Mouse (Mus musculus): ENCODE results near the gene Coro1c.
A peak's percentile ranks its signal among the peaks of the same experiment; 100 is the strongest.

Coro1c gene

GRCm38 (mm10) chr5:113884750-113885149 lies 23.8 kb downstream of the Coro1c start:
- DNase-seq (ENCODE audit: low spot score in 2 of 2): no peak

GRCm38 (mm10) chr5:113883384-113883771 lies 25.2 kb downstream of the Coro1c start:
- no peak for DNase-seq (ENCODE audit: low spot score in 2 of 2)

GRCm38 (mm10) chr5:113882566-113883383 lies 25.8 kb downstream of the Coro1c start:
- DNase-seq (ENCODE audit: low spot score in 2 of 2): no peak

- no peak for DNase-seq (ENCODE audit: low spot score in 2 of 2)
Observed at GRCm38 (mm10) chr5:113881136-113881535, 27.4 kb downstream of the Coro1c start.

- DNase-seq (ENCODE audit: low spot score in 2 of 2): no peak
Observed at GRCm38 (mm10) chr5:113878943-113879617, 29.5 kb downstream of the Coro1c start.

DNA sequence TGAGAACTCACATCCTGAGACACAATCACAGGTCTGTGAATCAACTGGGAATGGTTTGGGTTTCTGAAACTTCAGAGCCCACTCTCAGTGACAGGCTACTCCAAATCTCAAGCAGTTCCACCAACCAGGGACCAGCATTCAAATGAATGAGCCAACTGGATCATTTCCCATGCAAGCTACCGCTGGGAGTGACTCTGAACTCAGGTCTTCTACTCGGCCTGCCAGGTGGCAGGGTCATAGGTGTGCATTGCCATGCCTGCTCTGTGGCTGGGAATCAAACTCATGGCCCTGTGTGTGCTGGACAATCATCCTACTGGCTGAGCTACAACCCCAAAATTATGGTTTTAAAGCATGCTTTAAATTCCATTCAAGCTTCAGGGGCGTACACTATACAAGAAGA lies 31.0 kb downstream of the Coro1c start:
- no peak for DNase-seq (ENCODE audit: low spot score in 2 of 2)

DNA sequence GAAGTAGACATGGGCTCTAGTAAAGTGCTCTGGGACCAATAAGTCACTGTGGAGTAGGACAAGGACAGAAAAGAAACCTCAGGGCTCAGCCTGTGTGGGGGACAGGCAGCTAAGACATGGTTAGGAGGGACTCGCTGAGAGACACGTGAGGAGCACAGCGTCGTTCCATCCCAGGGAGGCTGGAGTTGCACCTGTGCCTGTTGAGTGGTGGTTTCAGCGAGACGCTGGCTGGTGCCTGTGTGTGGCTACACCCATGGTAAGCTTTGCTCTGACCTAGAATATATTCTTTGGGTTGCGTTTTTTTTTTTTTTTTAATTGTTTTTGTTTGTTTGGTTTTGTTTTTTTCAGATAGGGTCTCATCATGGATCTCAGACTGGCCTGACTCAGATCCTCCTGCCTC lies 32.4 kb downstream of the Coro1c start:
- no peak for DNase-seq (ENCODE audit: low spot score in 2 of 2)

- DNase-seq (ENCODE audit: low spot score in 2 of 2): no peak
Observed at GRCm38 (mm10) chr5:113875625-113876024, 32.9 kb downstream of the Coro1c start.

DNA sequence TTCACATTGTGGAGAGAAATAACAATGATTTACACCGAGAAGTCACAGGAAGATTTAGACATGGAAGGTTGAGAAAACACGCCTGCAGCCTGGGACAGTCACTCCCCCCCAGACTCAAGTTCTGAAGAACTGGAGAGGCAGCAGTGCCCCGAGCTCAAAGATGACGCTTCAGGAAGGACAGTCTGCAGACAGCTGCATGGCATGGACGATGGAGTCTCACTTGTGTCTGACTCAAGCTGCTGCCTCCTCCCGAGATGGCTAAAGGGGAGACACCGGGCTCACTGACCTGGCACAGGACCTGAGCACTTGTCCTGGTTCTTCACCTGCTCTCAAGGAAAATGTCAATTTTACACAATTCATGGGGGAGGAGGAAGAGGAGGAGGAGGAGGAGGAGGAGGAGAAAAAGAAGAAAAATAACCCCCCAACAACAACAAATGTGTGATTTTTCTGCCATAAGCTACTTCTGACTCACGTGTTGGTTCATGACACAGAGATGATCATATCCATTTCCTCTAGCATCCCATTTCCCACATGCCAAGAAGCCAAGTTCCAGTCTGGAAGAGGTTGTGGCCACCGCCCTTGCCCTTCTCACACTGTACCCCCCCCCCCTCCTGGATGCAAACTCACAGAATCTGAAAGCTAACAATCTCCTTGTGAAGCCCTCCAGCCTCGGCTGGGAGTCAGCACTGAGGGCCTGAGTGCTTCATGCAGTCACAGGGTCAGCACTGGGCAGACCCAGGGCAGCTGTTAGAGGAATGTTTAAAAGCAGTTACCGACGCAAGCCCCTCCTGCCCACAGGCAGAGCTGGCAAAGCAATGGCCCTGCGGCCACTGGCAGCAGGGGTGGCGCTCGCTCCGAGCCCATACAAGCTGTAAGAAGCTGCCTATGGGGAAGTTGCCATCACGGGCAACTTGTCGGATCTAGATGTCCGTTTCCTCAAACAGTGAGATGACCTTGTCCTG lies 34.2 kb downstream of the Coro1c start:
- DNase-seq (ENCODE audit: low spot score in 2 of 2): no peak

DNA sequence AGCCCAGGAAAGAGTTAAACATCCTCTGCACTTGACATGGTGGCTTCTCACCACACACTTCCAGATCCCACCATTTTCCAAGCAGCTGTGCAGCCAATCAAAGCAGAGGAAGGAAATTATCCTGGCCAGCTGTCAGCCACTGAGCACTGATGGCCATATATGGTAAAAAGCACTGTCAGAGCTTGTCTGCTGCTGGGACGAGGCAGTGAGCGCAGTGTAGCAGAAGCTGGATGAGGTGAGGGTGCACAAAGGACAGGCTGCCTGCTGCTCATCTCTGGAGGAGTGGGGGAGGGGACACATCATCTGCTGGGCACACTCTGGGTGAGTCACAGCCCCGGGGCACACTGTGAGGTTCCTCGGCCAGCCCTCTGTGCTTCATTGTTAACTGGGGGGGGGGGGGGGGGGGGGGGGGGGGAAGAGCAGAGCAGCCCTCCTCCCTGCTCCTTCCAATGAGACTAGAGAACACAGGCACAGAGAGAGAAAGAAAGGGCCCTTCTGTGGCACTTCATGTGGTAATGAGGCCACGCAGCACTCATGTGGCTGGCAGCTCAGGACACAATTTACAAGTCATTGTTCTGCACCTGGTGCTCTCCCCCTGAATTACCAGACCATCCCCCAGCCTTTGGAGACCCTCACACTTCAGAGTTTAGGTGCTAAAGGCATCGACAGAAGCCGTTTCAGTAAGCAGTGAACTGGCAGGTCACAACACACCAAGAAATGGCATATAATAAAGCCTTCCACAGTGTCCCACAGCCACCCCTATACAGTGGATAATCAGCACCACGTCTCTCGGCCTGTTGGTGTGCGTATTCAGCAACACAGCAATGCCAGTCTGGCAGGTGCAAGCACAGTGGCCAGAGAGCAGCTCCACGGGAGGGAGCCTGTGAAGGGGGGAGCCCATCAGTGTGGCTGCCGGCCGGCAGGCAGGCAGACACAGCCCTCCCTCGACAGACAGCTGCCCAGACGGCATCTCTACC lies 35.3 kb downstream of the Coro1c start:
- DNase-seq (ENCODE audit: low spot score in 2 of 2): peak; percentile 61 to 82

DNA sequence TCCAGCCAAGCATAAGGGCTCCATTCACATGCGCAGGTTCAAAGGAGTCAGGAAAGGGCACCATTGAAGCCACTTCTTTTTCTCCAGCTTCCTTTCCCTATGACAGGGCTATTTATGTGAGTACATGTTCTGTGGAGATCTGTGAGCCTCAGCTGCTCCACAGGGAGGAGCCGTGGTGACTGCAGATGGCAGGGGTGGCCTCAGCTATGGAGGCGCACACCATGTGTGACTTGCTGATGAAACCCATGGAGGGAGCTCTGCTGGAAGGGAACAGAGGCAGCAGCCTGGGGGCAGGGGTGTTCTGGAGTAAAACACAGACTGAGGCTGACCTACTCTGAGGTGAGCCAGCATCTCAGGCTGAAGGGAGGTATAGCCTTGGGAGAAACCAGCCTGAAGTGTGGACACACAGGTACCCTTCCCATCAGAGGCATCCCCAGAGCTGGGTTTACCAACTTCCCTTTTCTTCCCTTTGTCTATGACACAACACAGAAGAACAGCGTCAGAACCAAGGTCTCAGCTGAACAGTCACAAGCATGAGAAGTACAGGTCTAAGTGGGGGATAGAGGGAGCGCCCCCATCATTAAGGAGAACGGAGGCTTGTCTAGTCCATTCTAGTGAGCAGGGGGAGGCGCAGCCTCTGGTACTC lies 36.5 kb downstream of the Coro1c start:
- peak; percentile 42 to 61 for DNase-seq (ENCODE audit: low spot score in 2 of 2)

GRCm38 (mm10) chr5:113870393-113871040 lies 38.0 kb downstream of the Coro1c start:
- DNase-seq (ENCODE audit: low spot score in 2 of 2): no peak

- no peak for DNase-seq (ENCODE audit: low spot score in 2 of 2)
Observed at GRCm38 (mm10) chr5:113869132-113869531, 39.4 kb downstream of the Coro1c start.

GRCm38 (mm10) chr5:113864992-113865391 lies 43.6 kb downstream of the Coro1c start:
- no peak for DNase-seq (ENCODE audit: low spot score in 2 of 2)

DNA sequence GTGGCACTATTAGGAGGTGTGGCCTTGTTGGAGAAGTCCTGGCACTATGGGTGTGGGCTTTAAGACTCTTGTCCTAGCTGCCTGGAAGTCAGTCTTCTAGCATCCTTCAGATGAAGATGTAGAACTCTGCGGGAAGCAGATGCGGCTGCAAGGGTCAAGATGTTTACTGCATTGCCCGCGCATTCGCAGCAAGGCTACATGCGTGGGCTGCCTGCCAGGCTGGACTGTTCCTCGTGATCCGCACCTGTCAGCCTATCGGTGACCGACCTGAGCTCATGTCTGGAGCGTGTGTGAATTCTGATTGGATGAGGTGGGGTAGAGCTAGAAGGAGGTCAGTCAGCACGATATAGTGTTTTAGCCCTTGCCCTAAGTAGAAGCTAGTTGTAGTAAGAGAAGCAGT lies 44.6 kb downstream of the Coro1c start:
- no peak for DNase-seq (ENCODE audit: low spot score in 2 of 2)

GRCm38 (mm10) chr5:113862418-113862817 lies 46.1 kb downstream of the Coro1c start:
- DNase-seq (ENCODE audit: low spot score in 2 of 2): no peak

DNA sequence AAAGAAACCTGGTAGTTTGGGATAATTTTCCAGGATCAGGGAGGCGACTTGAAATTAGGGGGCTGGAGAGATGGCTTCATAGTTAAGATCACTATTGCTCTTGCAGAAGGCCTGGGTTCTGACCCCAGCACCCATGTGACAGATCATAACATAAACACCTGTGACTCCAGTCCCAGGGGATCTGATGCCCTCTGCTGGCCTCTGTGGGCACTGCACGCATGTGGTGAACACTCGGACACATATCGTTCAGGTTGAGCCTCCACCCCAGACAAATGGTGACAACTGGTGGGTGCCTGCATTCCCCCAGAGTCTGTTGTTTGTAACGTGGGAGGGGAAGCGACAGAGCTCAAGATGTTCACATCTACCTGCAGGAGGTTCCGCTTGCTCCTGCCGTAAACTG lies 47.3 kb downstream of the Coro1c start:
- DNase-seq (ENCODE audit: low spot score in 2 of 2): no peak

DNA sequence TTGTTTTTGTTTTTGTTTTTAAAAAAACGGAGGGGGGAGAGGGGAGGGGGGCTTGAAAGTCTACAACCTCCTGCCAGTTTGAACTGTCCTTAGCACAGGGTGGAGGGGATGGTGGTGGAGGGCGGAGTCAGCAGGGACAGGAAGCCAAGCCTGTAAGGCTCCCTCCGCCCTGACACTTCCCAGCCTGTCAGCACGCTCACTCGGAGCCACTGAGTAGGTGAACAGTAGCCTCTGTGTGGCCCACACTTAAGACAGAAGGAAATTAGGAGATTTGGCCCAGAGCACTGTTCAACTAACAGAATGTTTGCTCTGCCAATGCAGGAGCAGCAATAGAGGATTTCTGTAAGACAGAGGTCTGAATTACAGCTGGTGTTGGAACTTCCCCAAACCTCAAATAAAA lies 49.6 kb downstream of the Coro1c start:
- DNase-seq (ENCODE audit: low spot score in 2 of 2): no peak

DNA sequence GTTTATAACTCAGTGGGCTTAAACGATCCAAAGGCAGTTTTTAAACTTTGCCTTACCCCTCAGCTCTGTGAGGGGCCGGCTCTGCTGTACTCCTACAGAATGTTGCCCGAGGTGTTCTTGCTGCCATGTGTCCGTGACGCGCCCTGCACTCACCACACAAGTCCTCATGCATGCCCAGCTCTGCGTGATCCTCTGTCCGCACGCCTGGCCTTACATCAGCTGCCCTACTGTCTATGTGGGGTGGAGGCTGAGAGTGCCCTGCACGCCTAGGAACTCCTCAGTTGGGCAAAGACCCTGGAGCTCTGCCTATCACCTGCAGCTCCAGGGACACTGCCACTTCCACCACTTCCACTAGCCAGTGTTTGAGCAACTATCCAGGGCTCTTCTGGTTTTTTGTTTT lies 50.0 kb downstream of the Coro1c start:
- no peak for DNase-seq (ENCODE audit: low spot score in 2 of 2)

GRCm38 (mm10) chr5:113857631-113858030 lies 50.9 kb downstream of the Coro1c start:
- DNase-seq (ENCODE audit: low spot score in 2 of 2): no peak

All from frontal cortex, postnatal 10 days (tissue).